Mouse (Mus musculus) lung, adult 2 months (tissue): ENCODE measurements around the gene Pea15a. TPM values are rescaled to one million over a fixed set of nuclear protein-coding genes. Genes with fewer than 3 reads are reported as not detected.
A peak's percentile ranks its signal among the peaks of the same experiment; 100 is the strongest.

Source experiments
- DNase-seq: peaks from one replicate; pipeline ENCODE4 v3.0.0; 2022
- H3K4me1 ChIP-seq: fragments of 200-500 bp; 2 replicates; pipeline ENCODE4 v1.6.1; 2011; ENCODE audit warnings: low read length; ENCODE audit not compliant: control insufficient read depth, insufficient read depth
- H3K4me3 ChIP-seq: fragments of 200-500 bp; replicated peaks from 2 replicates; pipeline ENCODE3; 2011; ENCODE audit warnings: low read depth, mild to moderate bottlenecking, control low read depth, low read length; ENCODE audit errors: extremely low read depth
- CTCF ChIP-seq: fragments of 200-500 bp; IDR thresholded peaks from 2 replicates; pipeline ENCODE4 v1.5.1; 2011; ENCODE audit warnings: mild to moderate bottlenecking, low read length, control low read depth; ENCODE audit not compliant: insufficient read depth
- POLR2A ChIP-seq: fragments of 200-500 bp; IDR thresholded peaks from 2 replicates; pipeline ENCODE4 v1.6.1; 2011; ENCODE audit warnings: low read depth, mild to moderate bottlenecking, control low read depth, low read length, borderline replicate concordance; ENCODE audit errors: extremely low read depth
- WGBS: fragments of 180-500 bp; shearing (Covaris S2); methylation state at CpG from one replicate; pipeline ENCODE4 v1.1.7; 2018; 5-methylcytosine and 5-hydroxymethylcytosine counted together
- polyA plus RNA-seq: library from polyadenylated mRNA; depleted of rRNA; stranded (reverse); fragments of >200 nt; gene quantifications from 2 replicates; pipeline ENCODE4 v1.2.3, GENCODE M21; 2012

Gene Pea15a
- polyA plus RNA-seq, 1 experiment, result 137 TPM

DNA sequence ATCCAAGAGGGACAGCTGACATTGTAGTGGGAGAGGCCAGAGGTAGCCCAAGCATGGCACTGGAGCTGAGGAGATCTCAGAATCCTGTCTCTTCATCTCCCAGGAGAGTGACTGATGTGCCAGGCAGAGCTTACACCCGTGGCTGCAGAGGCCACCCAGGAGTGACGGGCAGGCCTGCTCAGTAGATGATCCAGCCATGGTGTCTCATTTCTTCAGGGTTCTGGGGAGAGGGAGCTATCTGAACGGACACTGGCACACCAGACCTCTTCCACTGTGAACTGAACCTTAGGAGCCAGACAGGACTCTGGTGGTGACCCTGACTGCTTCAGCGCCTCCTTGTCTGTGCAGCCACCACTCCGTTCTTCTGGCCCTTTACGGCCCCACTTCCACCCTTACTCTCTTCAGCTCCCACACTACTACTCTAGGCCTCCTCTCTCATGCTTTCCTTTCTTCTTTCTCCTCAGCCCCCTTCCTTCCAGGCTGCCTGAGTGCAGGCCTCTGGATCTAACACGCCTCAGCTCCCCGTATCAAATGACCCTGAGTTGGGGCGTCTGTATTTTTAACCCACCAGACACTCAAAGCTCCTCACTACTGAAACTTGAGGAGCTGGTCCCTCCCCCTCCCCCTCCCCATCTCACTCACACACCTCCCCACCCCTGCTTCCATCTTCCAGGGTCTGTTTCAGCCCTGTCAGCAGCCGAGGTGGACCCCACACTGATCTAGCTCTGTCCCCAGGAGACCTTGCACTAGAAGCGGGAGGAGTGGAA lies 14.9 kb upstream of the Pea15a start:
- no peak overlapping the region for H3K4me3 ChIP-seq
- 73% methylated on average over 11 of the region's 11 CpGs for WGBS
- TF ChIP-seq CTCF, result no peak
- no peak for TF ChIP-seq POLR2A
- DNase-seq, result no peak
- peaks cover 15% of the 10 kb centered on the region for H3K4me1 ChIP-seq

DNA sequence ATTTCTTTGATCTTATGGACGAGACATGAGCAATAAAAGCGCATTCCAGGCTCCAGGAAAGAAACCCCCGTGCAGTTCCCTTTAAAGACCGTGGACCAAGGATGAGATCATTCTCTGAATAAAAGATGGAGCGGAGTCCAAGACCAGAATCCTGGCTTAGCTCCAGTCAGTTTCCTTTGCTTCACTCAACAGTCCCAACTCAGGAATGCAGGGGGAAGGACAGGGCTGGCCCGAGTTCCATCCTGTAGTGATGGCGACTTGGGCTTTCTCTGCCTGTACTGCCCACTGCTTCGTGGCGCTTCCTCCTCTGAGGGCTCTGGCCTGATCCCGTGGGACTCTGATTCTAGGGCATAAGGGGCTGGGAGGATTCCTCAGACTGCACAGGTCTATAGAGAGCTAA lies 13.8 kb upstream of the Pea15a start:
- H3K4me3 ChIP-seq, result no peak overlapping the region
- WGBS, result 26% methylated on average over 10 of the region's 10 CpGs
- peaks cover 15% of the 10 kb centered on the region for H3K4me1 ChIP-seq
- TF ChIP-seq CTCF (no peak), POLR2A (peak; percentile 67; the same call in 1 of the 2 replicates)
- peak; percentile 51 for DNase-seq

DNA sequence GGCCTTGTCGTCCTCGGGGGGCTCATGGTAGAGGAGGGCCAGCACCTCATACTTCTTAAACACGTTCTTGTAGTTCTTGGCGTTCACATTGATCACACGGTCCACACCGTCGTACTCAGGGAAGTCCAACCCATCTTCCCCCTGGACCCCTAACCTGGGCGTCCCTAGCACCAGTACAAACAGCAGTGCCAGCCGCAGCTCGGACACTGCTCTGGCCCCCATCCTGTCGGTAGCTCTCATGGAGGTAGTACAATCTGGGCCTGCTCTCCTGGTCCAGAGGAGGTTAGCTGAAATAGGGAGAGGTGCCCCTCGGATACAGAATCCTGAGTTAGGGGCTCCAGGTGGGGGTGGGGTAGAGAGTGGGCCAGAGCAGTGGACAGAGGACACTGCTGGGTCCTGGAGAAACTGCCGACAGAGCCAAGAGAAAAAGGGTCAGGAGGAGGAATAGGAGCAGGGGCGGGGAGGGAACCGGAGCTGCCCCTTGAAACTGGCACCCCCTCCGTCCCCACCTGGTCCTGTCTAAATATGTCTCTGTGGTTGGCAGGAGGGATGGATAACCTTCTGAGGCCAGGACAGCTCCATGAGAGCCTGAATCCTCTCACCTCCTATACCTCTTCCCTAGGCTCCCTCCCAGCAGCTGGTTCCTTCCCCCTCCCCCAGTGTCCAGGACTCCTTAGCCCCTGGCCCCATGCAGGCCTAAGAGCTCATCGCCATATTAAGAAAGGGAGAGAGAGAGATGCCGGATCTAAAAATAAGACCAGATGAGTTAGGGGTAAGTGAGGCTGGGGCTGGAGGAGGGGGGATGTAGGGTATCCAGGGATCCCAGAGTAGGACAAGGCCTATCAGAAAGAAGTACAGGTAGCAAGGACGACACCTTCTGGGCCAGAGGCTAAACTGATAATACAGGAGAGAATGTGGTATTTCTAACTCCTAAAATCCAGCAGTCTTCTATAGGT lies 13.1 kb upstream of the Pea15a start, which contains the start of gene Casq1:
Gene Casq1 (minus strand): TSS at position 418 of the 956 bp plus-strand sequence.
- 83% methylated on average over 19 of the region's 19 CpGs for WGBS
- TF ChIP-seq POLR2A (no peak), CTCF (no peak)
- H3K4me3 ChIP-seq, result no peak within 1 kb of the TSS
- H3K4me1 ChIP-seq, result peaks cover 15% of the 10 kb centered on the region
- DNase-seq, result no peak

DNA sequence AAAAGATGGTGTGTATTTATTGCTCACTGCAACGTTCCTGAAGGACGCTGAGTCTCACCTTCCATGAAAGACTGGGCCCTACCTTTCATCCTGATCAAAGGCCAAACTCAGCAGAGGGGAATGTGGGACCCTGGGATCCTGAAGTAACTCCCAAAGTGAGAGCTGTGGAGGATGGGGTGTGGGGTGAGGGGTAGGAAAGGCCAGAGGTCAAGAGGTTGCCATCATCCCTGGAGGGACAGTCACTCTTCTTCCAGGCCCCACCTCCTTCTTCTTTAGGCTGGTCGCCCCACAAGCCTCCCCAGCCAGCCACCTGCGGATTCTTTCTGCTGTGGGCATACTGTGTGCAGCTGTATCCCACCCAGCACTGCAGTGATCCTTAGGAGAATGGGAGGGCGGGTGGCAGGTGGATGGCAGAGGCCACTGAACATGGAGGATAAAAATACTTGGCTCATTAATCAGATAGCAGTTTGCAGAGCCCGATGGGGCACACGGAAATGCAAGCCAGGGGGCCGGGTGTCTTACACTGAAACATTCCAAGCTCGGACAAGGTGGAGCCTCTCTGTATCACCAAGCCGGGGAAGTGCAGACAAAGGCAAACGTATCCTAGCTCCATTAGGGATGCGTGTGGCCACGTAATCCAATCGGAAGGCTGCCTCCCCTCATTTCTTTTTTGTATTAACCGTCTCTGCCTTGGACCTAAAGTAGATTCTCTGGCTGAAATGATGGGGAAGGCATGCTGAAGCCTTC lies 11.7 kb upstream of the Pea15a start:
- 60% methylated on average over 15 of the region's 15 CpGs for WGBS

DNA sequence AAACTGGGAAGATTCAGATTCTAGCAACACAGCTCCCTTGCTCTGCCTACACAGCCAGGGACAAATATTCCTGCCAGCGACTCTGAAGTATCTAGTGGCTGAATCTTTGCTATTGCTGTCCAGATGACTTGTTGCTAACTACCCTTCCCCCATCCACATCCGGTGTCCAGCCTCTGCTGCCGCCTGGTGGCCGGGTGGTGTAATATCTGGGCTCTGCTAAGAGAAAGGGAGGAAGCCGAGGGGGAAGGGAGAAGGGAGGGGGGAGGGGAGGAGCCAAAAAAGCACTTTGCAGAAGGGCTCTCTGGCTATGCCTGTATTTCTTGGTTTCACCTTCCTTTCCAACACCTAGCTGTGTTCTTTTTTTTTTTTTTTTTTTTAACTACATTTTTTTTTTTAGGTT lies 10.5 kb upstream of the Pea15a start:
- DNase-seq, result peak; percentile 97
- H3K4me1 ChIP-seq, result peaks cover 15% of the 10 kb centered on the region
- H3K4me3 ChIP-seq, result peak overlapping the region; percentile 42
- 4% methylated on average over 5 of the region's 5 CpGs for WGBS
- peak; percentile 89 for TF ChIP-seq CTCF
- no peak for TF ChIP-seq POLR2A

More for the DNA sequence above, 11.7 kb upstream of the Pea15a start:
- Histone ChIP-seq H3K4me1 (peaks cover 15% of the 10 kb centered on the region), H3K4me3 (no peak overlapping the region)
- DNase-seq, result no peak
- TF ChIP-seq POLR2A (no peak), CTCF (no peak)

DNA sequence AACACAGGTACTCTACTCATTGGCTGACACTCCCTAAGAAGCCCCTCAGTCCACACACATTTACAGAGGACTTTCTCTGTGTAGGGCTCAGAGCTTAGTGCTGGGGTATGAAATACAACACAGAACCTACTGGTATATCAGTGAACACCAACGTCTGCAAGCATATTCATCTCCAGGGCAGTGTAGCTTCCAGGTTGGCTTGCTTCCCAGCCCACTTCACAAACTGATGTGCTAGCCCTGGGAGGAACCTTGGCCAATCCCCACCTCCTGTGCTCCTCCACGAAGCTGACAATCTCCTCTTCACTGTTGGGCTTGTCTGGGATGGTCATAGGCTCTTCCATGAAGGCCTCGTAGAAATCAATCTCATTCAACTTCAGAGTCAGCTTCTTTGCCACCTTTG lies 8.1 kb upstream of the Pea15a start:
- H3K4me3 ChIP-seq, result no peak overlapping the region
- DNase-seq, result no peak
- TF ChIP-seq CTCF (no peak), POLR2A (no peak)
- H3K4me1 ChIP-seq, result peaks cover 3% of the 10 kb centered on the region; the same call in 1 of the 2 replicates
- 20% methylated on average over 3 of the region's 3 CpGs for WGBS

DNA sequence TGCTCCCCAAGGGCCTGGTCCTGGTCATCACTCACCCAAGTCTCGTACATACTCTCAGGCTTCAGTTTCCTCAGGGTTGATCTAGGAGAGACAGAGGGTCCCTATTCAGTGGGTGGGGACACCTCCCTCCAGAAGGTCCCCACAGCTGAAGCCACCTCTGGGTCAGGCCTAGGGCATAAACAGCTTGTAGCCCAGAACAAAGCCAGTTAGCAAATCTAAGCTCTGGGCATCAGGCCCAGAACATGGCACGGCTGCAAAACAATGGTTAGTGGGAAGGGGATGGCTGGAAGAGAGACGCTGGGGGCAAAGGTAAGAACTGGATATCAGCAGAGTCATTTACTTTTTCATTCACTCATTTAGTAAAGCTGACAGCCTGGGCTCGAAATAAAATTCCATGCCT lies 7.2 kb upstream of the Pea15a start:
- Histone ChIP-seq H3K4me3 (no peak overlapping the region), H3K4me1 (peaks cover 3% of the 10 kb centered on the region; the same call in 1 of the 2 replicates)
- WGBS, result 48% methylated on average over 4 of the region's 4 CpGs
- no peak for DNase-seq
- TF ChIP-seq CTCF (no peak), POLR2A (no peak)

DNA sequence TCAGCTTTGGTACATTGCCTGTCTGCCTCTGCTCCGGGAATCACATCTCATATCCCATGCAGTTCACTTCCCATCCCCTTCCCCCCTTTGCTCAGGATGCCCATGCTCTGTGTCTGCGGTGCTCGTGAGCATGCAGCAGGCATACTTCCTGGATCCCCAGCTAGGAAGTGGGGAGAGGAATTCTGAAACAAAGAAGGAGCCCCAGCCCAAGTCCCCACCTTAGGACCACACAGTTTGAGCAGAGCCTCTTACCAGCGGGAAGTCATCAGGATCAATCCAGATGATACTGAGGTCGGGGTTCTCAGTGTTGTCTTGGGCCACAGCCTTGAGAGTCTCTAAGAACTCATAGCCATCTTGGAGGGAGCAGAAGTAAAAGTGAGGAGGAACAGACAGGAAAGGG lies 6.2 kb upstream of the Pea15a start:
- Histone ChIP-seq H3K4me1 (peaks cover 3% of the 10 kb centered on the region; the same call in 1 of the 2 replicates), H3K4me3 (no peak overlapping the region)
- no peak for TF ChIP-seq CTCF
- no peak for TF ChIP-seq POLR2A
- no peak for DNase-seq
- WGBS, result 40% methylated on average over 5 of the region's 5 CpGs

DNA sequence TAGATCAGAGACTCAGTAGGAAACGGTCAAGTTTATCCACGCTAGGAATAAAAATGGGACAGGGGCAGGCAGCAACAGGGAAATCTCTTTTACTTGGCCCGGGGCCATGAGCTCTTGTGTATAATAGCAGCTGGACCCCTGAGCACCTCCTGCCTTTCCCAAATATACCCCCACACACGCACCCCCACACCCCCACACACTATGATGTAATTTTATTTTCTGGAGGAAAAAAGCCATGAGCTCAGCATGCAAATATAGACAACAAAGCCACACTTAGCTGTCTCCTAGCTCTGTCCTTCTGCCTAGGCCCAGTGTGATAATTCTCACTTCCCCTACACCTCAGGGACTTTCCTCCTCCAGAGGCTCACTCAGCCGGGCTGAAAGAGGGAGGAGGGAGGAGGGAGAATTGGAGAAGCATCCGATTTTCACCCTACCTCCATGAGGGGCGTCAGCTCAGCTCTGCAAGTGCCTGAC lies 544 bp upstream of the Pea15a start:
- H3K4me1 ChIP-seq, result peaks cover 23% of the 10 kb centered on the region
- no peak for TF ChIP-seq CTCF
- TF ChIP-seq POLR2A, result no peak
- WGBS, result 19% methylated on average over 7 of the region's 7 CpGs
- H3K4me3 ChIP-seq, result no peak overlapping the region
- DNase-seq, result no peak
